Mouse (Mus musculus) testis, adult 2 months (tissue): Measurements from ENCODE around the gene Galnt3. TPM values are rescaled to one million over a fixed set of nuclear protein-coding genes. Genes with fewer than 3 reads are reported as not detected.
A peak's percentile ranks its signal among the peaks of the same experiment; 100 is the strongest.

Experiments used
- H3K27ac ChIP-seq: fragments of 200-500 bp; 2 replicates; pipeline ENCODE4 v1.5.1; 2012; ENCODE audit warnings: low read depth, low read length; ENCODE audit not compliant: control insufficient read depth, insufficient read depth
- H3K27me3 ChIP-seq: fragments of 200-500 bp; 2 replicates; pipeline ENCODE4 v1.6.1; 2012; ENCODE audit warnings: mild to moderate bottlenecking, low read length, moderate library complexity; ENCODE audit not compliant: control insufficient read depth, insufficient read depth
- H3K36me3 ChIP-seq: fragments of 200-500 bp; 2 replicates; pipeline ENCODE4 v1.6.1; 2012; ENCODE audit warnings: mild to moderate bottlenecking, low read length; ENCODE audit not compliant: control insufficient read depth, insufficient read depth
- H3K4me1 ChIP-seq: fragments of 200-500 bp; 2 replicates; pipeline ENCODE4 v1.6.1; 2012; ENCODE audit warnings: low read length; ENCODE audit not compliant: control insufficient read depth, insufficient read depth
- H3K4me3 ChIP-seq: fragments of 200-500 bp; 2 replicates; pipeline ENCODE4 v1.5.1; 2012; ENCODE audit warnings: low read depth, mild to moderate bottlenecking, low read length, moderate library complexity, mixed read lengths; ENCODE audit not compliant: control insufficient read depth
- CTCF ChIP-seq: fragments of 200-500 bp; IDR thresholded peaks from 2 replicates; pipeline ENCODE4 v1.5.1; 2012; ENCODE audit warnings: low read depth, mild to moderate bottlenecking, inconsistent platforms, low read length, moderate library complexity; ENCODE audit not compliant: control insufficient read depth, insufficient read depth, insufficient replicate concordance
- POLR2A ChIP-seq: fragments of 200-500 bp; IDR thresholded peaks from 2 replicates; pipeline ENCODE4 v1.6.1; 2012; ENCODE audit warnings: low read depth, mild to moderate bottlenecking, inconsistent platforms, low read length, moderate library complexity; ENCODE audit not compliant: control insufficient read depth
- polyA plus RNA-seq: library from polyadenylated mRNA; depleted of rRNA; stranded (reverse); fragments of >200 nt; gene quantifications from 2 replicates; pipeline ENCODE4 v1.2.3, GENCODE M21; 2012

Gene Galnt3
- polyA plus RNA-seq, 1 experiment, result 83.9 TPM

- no peak overlapping the region for H3K27ac ChIP-seq
Observed at GRCm38 (mm10) chr2:66131862-66132544, 7.2 kb upstream of the Galnt3 start.

GRCm38 (mm10) chr2:66128941-66129340, 4.1 kb upstream of the Galnt3 start:
- Histone ChIP-seq H3K4me3 (no peak overlapping the region), H3K27me3 (no peaks in the 10 kb centered on the region), H3K4me1 (peaks cover 10% of the 10 kb centered on the region), H3K27ac (no peak overlapping the region), H3K36me3 (no peaks in the 10 kb centered on the region)
- no peak for TF ChIP-seq POLR2A
- no peak for TF ChIP-seq CTCF

More at GRCm38 (mm10) chr2:66131862-66132544, 7.2 kb upstream of the Galnt3 start:
- Histone ChIP-seq H3K27me3 (no peaks in the 10 kb centered on the region), H3K4me1 (no peaks in the 10 kb centered on the region), H3K4me3 (no peak overlapping the region), H3K36me3 (no peaks in the 10 kb centered on the region)
- no peak for TF ChIP-seq CTCF
- no peak for TF ChIP-seq POLR2A

GRCm38 (mm10) chr2:66127541-66127940, 2.7 kb upstream of the Galnt3 start:
- TF ChIP-seq CTCF (no peak), POLR2A (no peak)
- H3K27me3 ChIP-seq, result no peaks in the 10 kb centered on the region
- H3K4me3 ChIP-seq, result no peak overlapping the region
- peaks cover 12% of the 10 kb centered on the region for H3K4me1 ChIP-seq
- H3K27ac ChIP-seq, result no peak overlapping the region
- no peaks in the 10 kb centered on the region for H3K36me3 ChIP-seq

GRCm38 (mm10) chr2:66126936-66127335, 2.1 kb upstream of the Galnt3 start:
- Histone ChIP-seq H3K27me3 (no peaks in the 10 kb centered on the region), H3K36me3 (no peaks in the 10 kb centered on the region), H3K27ac (no peak overlapping the region), H3K4me1 (peaks cover 12% of the 10 kb centered on the region), H3K4me3 (no peak overlapping the region)
- TF ChIP-seq POLR2A (no peak), CTCF (no peak)

- TF ChIP-seq POLR2A, result peak; percentile 11; the same call in 1 of the 2 replicates
- TF ChIP-seq CTCF, result no peak
- Histone ChIP-seq H3K4me1 (peaks cover 12% of the 10 kb centered on the region), H3K27me3 (no peaks in the 10 kb centered on the region), H3K27ac (no peak overlapping the region; the same call in 1 of the 2 replicates), H3K4me3 (peak overlapping the region; percentile 92), H3K36me3 (no peaks in the 10 kb centered on the region)
Observed at GRCm38 (mm10) chr2:66123756-66124589, 821 bp downstream of the Galnt3 start.

GRCm38 (mm10) chr2:66117686-66118085, 7.1 kb downstream of the Galnt3 start:
- TF ChIP-seq POLR2A (no peak), CTCF (no peak)
- Histone ChIP-seq H3K4me3 (no peak overlapping the region), H3K27ac (no peak overlapping the region), H3K27me3 (no peaks in the 10 kb centered on the region), H3K4me1 (no peaks in the 10 kb centered on the region), H3K36me3 (no peaks in the 10 kb centered on the region)

GRCm38 (mm10) chr2:66107864-66108514, 16.8 kb downstream of the Galnt3 start:
- TF ChIP-seq CTCF (no peak), POLR2A (no peak)
- no peak overlapping the region for H3K4me3 ChIP-seq
- H3K27ac ChIP-seq, result no peak overlapping the region
- H3K27me3 ChIP-seq, result no peaks in the 10 kb centered on the region
- no peaks in the 10 kb centered on the region for H3K4me1 ChIP-seq
- H3K36me3 ChIP-seq, result no peaks in the 10 kb centered on the region; the same call in 1 of the 2 replicates
